Mouse (Mus musculus) stomach, embryonic 16.5 days (tissue): ENCODE data around the gene Dcn. TPM values are rescaled to one million over a fixed set of nuclear protein-coding genes. Genes with fewer than 3 reads are reported as not detected.

ENCODE experiments used
- ATAC-seq: fragments of 200-750 bp; cut with Nextera tagmentation; 2 replicates; pipeline ENCODE4 v1.8.0; 2017; ENCODE audit warnings: moderate number of reproducible peaks, moderate TSS enrichment; ENCODE audit not compliant: insufficient read depth, low FRiP score
- H3K27ac ChIP-seq: fragments of 300-500 bp; sonication (generic); 2 replicates; pipeline ENCODE4 v1.5.1; 2014; ENCODE audit warnings: low read length
- H3K27me3 ChIP-seq: fragments of 300-500 bp; sonication (generic); 2 replicates; pipeline ENCODE4 v1.6.1; 2014; ENCODE audit warnings: low read length, control low read depth, mixed read lengths; ENCODE audit not compliant: control insufficient read depth, insufficient read depth
- H3K36me3 ChIP-seq: fragments of 300-500 bp; sonication (generic); 2 replicates; pipeline ENCODE4 v1.6.1; 2014; ENCODE audit warnings: low read length; ENCODE audit not compliant: control insufficient read depth, insufficient read depth
- H3K4me1 ChIP-seq: fragments of 300-500 bp; sonication (generic); 2 replicates; pipeline ENCODE4 v1.6.1; 2014; ENCODE audit warnings: low read length, control low read depth, mixed read lengths; ENCODE audit not compliant: control insufficient read depth, insufficient read depth
- H3K4me2 ChIP-seq: fragments of 300-500 bp; sonication (generic); 2 replicates; pipeline ENCODE4 v1.6.1; 2014; ENCODE audit warnings: low read depth, low read length, mixed read lengths
- H3K4me3 ChIP-seq: fragments of 300-500 bp; sonication (generic); replicated peaks from 2 replicates; pipeline ENCODE4 v1.5.1; 2014; ENCODE audit warnings: mild to moderate bottlenecking, low read length
- H3K9ac ChIP-seq: fragments of 300-500 bp; sonication (generic); 2 replicates; pipeline ENCODE4 v1.6.1; 2014; ENCODE audit warnings: low read length
- H3K9me3 ChIP-seq: fragments of 300-500 bp; sonication (generic); replicated peaks from 2 replicates; pipeline ENCODE4 v1.6.1; 2016; ENCODE audit warnings: low read length, control low read depth; ENCODE audit not compliant: control insufficient read depth
- WGBS: fragments of 180-500 bp; shearing (Covaris S2); extraction: QIAGEN DNeasy Blood & Tissue Kit; methylation state at CpG from one replicate; pipeline ENCODE4 v1.1.7; 2014; 5-methylcytosine and 5-hydroxymethylcytosine counted together
- polyA plus RNA-seq: library from polyadenylated mRNA; unstranded; fragments of >200 nt; fragmentation: Nextera tagmentation; extraction: Ambion mirVana; gene quantifications from 2 replicates; pipeline ENCODE4 v1.2.1, GENCODE M21; 2015

The Dcn gene
- polyA plus RNA-seq, 1 experiment from 2014 or later: 772 TPM

DNA sequence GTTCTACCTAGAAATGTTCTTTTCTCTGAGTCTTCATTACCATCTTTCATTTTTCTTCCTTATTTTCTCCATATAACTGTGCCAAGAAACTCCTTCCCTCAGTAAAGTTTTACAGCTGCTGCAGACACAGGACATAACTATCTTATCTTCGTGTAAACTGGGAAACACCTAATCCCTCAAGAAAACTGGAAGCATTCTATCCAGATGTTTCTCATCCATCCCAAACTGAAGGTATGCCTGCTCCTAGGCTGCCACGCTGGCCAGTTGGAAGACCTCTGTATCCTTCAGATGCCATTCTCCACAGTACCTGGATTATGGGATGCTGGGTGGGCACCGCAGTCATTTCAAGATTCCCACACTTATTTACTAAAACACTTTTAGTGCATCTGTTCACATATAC, 44.0 kb downstream of the Dcn start:
- no peak overlapping the region for H3K4me2 ChIP-seq
- 62% methylated on average over 3 of the region's 3 CpGs for WGBS
- ATAC-seq: no peak
- no peaks in the 10 kb centered on the region for H3K4me1 ChIP-seq
- no peak overlapping the region for H3K27ac ChIP-seq
- H3K4me3 ChIP-seq: no peak overlapping the region
- H3K9me3 ChIP-seq: no peaks in the 10 kb centered on the region
- H3K36me3 ChIP-seq: 0 out of 2 replicates have a peak, but pooled peaks cover 2% of the 10 kb centered on the region
- no peaks in the 10 kb centered on the region for H3K27me3 ChIP-seq
- no peak overlapping the region for H3K9ac ChIP-seq

DNA sequence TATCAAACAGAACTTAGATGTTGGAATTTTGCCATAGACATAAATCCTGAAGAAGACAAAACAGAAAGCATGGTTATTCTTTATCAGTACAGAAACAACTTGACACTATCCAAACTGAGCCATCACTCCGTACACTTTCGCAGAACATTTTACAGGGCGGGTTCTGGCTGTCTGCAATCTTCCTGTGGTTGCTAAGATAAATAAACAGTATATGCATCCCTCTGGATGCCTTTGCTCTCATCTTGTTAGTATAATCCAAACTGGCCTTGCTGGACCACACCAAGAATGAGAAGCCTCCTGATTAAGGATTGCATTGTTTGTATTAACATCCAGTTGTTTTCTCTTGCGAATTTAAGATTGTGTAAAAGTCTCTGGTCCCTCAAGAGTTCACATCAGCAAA, 56.3 kb downstream of the Dcn start:
- ATAC-seq: peak; percentile 60; the same call in 1 of the 2 replicates
- WGBS: 45% methylated on average over 4 of the region's 4 CpGs
- peak overlapping the region; percentile 51; the same call in 1 of the 2 replicates for H3K27ac ChIP-seq

DNA sequence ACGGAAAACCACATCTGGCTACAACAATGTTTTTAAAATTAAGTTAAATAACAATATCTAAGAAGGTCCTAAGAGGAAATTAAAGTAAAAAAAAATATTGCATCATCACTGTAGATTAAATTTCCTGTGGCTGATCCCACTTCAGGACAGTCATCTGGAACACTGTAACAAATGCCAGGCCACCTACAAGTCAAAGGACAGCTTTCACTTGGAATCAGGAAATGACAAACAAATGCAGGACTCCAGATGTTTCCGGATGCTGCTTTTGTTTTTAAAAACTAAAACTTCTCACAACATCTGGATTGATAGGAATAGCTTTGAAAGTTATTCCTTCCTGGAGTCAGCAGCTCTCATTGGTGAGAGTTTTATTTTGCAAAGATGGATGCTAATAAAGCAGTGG, 57.5 kb downstream of the Dcn start:
- no peaks in the 10 kb centered on the region for H3K9me3 ChIP-seq
- no peak overlapping the region for H3K4me3 ChIP-seq
- H3K27me3 ChIP-seq: no peaks in the 10 kb centered on the region
- H3K4me2 ChIP-seq: no peak overlapping the region
- no peaks in the 10 kb centered on the region for H3K4me1 ChIP-seq
- H3K27ac ChIP-seq: 0 out of 2 replicates have a peak overlapping the region, but pooled peaks have one; percentile 10
- WGBS: 47% methylated on average over 2 of the region's 2 CpGs
- no peak for ATAC-seq
- H3K36me3 ChIP-seq: no peaks in the 10 kb centered on the region
- no peak overlapping the region for H3K9ac ChIP-seq

More for the DNA sequence above, 56.3 kb downstream of the Dcn start:
- no peak overlapping the region for H3K4me2 ChIP-seq
- H3K36me3 ChIP-seq: no peaks in the 10 kb centered on the region
- H3K4me1 ChIP-seq: no peaks in the 10 kb centered on the region
- no peak overlapping the region for H3K4me3 ChIP-seq
- no peak overlapping the region for H3K9ac ChIP-seq
- no peaks in the 10 kb centered on the region for H3K27me3 ChIP-seq
- H3K9me3 ChIP-seq: no peaks in the 10 kb centered on the region

DNA sequence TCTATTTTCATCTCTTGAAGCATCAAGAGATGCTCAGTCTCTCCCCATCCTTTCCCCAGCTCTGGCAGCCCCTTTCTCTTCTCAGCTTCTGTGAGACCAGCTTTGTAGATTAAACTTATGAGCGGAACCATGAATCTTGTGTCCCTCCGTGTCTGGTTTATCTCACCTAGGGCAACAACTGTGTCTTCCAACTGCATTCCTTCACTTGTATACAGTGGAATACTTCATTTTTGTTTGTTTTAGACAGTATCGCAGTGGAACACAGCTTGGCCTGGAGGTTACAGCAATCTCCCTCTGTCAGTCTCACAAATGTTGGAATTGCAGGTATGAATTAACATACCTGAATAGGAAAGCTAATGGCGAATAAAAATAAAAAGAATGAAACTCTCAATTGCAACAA, 58.8 kb downstream of the Dcn start:
- no peak for ATAC-seq
- H3K9ac ChIP-seq: no peak overlapping the region
- H3K27ac ChIP-seq: no peak overlapping the region
- no peaks in the 10 kb centered on the region for H3K9me3 ChIP-seq
- no peaks in the 10 kb centered on the region for H3K36me3 ChIP-seq
- H3K4me2 ChIP-seq: no peak overlapping the region
- WGBS: 72% methylated on average over 4 of the region's 4 CpGs
- H3K4me1 ChIP-seq: no peaks in the 10 kb centered on the region
- no peaks in the 10 kb centered on the region for H3K27me3 ChIP-seq
- no peak overlapping the region for H3K4me3 ChIP-seq

DNA sequence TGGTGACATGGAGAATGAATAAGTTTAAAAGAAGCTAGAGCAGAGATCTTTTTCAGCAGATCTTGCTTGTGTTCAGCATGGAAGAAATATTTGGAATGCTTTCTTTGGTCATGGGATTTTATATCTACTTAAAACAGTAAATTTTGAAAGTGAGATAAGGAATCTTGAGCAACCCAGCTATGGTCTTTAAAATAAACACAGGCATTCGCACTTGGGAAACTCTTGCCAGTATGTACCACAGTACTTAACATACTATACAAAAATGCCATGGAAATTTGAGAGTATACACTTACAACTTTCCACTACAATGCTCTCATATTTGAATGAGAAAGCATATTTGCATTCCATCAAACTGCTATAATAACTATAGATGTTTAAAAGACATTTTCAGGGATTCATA, 68.3 kb downstream of the Dcn start:
- no peaks in the 10 kb centered on the region for H3K9me3 ChIP-seq
- no peak overlapping the region for H3K4me3 ChIP-seq
- no peak overlapping the region for H3K4me2 ChIP-seq
- H3K27me3 ChIP-seq: no peaks in the 10 kb centered on the region
- no peak for ATAC-seq
- H3K4me1 ChIP-seq: no peaks in the 10 kb centered on the region
- H3K36me3 ChIP-seq: no peaks in the 10 kb centered on the region
- no peak overlapping the region for H3K9ac ChIP-seq
- WGBS: 36% methylated on average over 1 of the region's 1 CpGs
- H3K27ac ChIP-seq: no peak overlapping the region

DNA sequence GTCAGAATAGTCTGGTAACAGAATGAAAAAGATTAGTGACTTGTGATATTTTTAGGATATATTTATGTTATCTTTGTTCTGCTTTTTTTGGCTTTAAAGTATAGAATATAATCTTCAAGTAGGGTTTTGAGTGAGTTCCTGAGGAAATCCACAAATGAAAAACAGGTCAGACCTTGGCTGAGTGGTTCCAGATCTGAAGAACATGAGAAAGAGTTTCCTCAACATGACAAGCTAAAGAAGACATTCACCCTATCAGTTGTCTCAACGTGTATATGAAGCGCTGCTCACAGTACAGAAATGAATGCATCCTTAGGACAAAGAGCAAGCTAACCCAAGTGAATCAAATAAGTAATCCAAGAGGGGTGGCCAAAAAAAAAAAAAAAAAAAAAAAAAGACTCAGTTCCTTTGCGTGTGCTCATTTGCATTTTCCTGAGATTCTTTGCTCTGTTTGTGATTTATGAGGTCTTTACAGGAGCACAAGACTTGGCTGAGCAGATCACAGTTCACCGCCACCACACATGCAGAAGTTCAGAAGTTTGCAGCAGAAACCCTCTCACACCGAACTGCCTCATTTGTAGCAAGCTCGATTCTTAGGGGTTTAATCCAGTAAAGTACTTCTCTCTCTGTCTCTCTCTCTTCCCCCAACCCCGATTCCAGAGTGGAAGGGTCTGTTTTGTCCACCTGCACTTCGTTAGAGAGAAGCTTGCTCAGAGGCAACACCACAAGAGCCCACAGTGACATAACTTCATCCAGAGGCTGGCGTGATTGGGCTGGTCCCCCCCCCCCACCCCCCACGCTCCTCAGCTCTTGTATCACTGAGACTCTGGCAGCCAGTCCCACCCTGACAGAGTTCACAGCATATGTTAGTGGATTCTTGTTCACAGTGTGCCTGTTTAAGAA, 85.8 kb downstream of the Dcn start, which contains the start of gene Lum:
TSS of gene Lum (plus strand) at position 172 of the 900 bp plus-strand sequence.
- H3K4me2 ChIP-seq: peak within 1 kb of the TSS; percentile 43
- peak within 1 kb of the TSS; percentile 58 for H3K9ac ChIP-seq
- H3K27me3 ChIP-seq: no peaks in the 10 kb centered on the region
- no peaks in the 10 kb centered on the region for H3K9me3 ChIP-seq
- peaks cover 5% of the 10 kb centered on the region for H3K36me3 ChIP-seq
- peak; percentile 64; the same call in 1 of the 2 replicates for ATAC-seq
- H3K4me3 ChIP-seq: peak within 1 kb of the TSS; percentile 35
- peak within 1 kb of the TSS; percentile 87 for H3K27ac ChIP-seq
- H3K4me1 ChIP-seq: no peaks in the 10 kb centered on the region
- WGBS: 40% methylated on average over 10 of the region's 10 CpGs

DNA sequence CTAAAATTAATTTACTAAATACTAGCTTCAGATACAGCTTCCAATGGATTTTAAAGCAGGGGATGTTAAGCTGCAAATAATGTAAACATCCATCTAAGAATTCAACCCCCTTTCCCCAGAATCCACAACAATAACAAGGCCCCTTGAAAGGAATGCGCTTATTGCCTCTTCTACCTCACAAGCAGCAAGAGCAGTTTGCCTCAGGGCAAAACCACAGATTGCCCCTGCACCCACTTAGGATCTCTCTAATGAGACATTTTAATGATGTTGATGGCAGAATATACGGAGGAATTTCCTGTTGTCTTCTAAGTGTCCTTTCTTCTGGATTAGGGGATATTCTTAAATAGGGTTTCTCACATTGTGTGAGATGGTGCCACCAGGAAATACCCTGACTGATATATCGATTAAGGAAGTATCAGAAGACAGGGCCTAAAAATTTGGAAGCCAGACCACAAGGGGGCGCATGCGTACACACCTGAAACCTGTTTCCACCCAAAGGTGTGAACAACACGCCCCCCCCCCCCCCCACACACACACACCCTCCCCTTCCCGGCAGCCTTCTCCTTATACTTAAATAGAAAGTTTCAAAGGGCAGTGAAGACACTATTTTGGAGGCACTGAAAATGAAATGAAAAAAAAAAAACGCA, 88.2 kb downstream of the Dcn start:
- H3K4me3 ChIP-seq: peak overlapping the region; percentile 35
- no peaks in the 10 kb centered on the region for H3K27me3 ChIP-seq
- H3K9ac ChIP-seq: peak overlapping the region; percentile 56; the same call in 1 of the 2 replicates
- H3K4me1 ChIP-seq: no peaks in the 10 kb centered on the region
- ATAC-seq: no peak
- H3K36me3 ChIP-seq: peaks cover 9% of the 10 kb centered on the region
- H3K27ac ChIP-seq: peak overlapping the region; percentile 76
- H3K4me2 ChIP-seq: peak overlapping the region; percentile 43
- no peaks in the 10 kb centered on the region for H3K9me3 ChIP-seq
- 61% methylated on average over 8 of the region's 8 CpGs for WGBS
